Mouse (Mus musculus): ENCODE data around the gene H2afj.
"Not testable (repeated sequence)": the region's sequence is repeated elsewhere in the genome, so short reads cannot be mapped to it uniquely, and the experiment has no call there.

The H2afj gene

GRCm38 (mm10) chr6:136808014-136808417 lies at the start of gene H2afj:
Gene H2afj (plus strand): TSS chr6:136808244.
- DNase-seq (ENCODE audit: low spot score in 2 of 2), result peak; percentile 99

- no peak for DNase-seq (ENCODE audit: low spot score in 2 of 2)
Observed at GRCm38 (mm10) chr6:136763912-136764311, 44.1 kb upstream of the H2afj start.

- DNase-seq (ENCODE audit: low spot score in 2 of 2), result no peak
Observed at GRCm38 (mm10) chr6:136769143-136769542, 38.9 kb upstream of the H2afj start.

GRCm38 (mm10) chr6:136769859-136770258 lies 38.2 kb upstream of the H2afj start:
- DNase-seq (ENCODE audit: low spot score in 2 of 2), result no peak

GRCm38 (mm10) chr6:136776392-136776791 lies 31.7 kb upstream of the H2afj start:
- DNase-seq (ENCODE audit: low spot score in 2 of 2), result no peak

GRCm38 (mm10) chr6:136781377-136781986 lies 26.6 kb upstream of the H2afj start, which contains the start of gene Gucy2c:
Gene Gucy2c (minus strand): TSS chr6:136781765.
- no peak for DNase-seq (ENCODE audit: low spot score in 2 of 2)

- no peak for DNase-seq (ENCODE audit: low spot score in 2 of 2)
Observed at GRCm38 (mm10) chr6:136782146-136782545, 25.9 kb upstream of the H2afj start.

- peak in 1 of 2 experiments; percentile 20 for DNase-seq (ENCODE audit: low spot score in 2 of 2)
Observed at GRCm38 (mm10) chr6:136782761-136783160, 25.3 kb upstream of the H2afj start.

GRCm38 (mm10) chr6:136789391-136789971 lies 18.6 kb upstream of the H2afj start:
- no peak for DNase-seq (ENCODE audit: low spot score in 2 of 2)

- DNase-seq (ENCODE audit: low spot score in 2 of 2), result no peak
Observed at GRCm38 (mm10) chr6:136792884-136793758, 14.9 kb upstream of the H2afj start.

- DNase-seq (ENCODE audit: low spot score in 2 of 2), result no peak
Observed at GRCm38 (mm10) chr6:136793831-136794525, 14.1 kb upstream of the H2afj start.

GRCm38 (mm10) chr6:136795110-136795509 lies 12.9 kb upstream of the H2afj start:
- DNase-seq (ENCODE audit: low spot score in 2 of 2), result no peak

- no peak for DNase-seq (ENCODE audit: low spot score in 2 of 2)
Observed at GRCm38 (mm10) chr6:136795850-136796249, 12.2 kb upstream of the H2afj start.

- not testable (repeated sequence) for DNase-seq (ENCODE audit: low spot score in 2 of 2)
Observed at GRCm38 (mm10) chr6:136797874-136798693, 10.0 kb upstream of the H2afj start.

GRCm38 (mm10) chr6:136800710-136801109 lies 7.3 kb upstream of the H2afj start:
- no peak for DNase-seq (ENCODE audit: low spot score in 2 of 2)

GRCm38 (mm10) chr6:136801274-136801673 lies 6.8 kb upstream of the H2afj start:
- DNase-seq (ENCODE audit: low spot score in 2 of 2), result no peak

GRCm38 (mm10) chr6:136803093-136803738 lies 4.8 kb upstream of the H2afj start:
- DNase-seq (ENCODE audit: low spot score in 2 of 2), result no peak

GRCm38 (mm10) chr6:136803739-136804633 lies 4.1 kb upstream of the H2afj start, which contains the start of gene Hist4h4:
Gene Hist4h4 (minus strand): TSS chr6:136804415.
- peak; percentile 99 for DNase-seq (ENCODE audit: low spot score in 2 of 2)

GRCm38 (mm10) chr6:136804705-136805408 lies 3.2 kb upstream of the H2afj start:
- no peak for DNase-seq (ENCODE audit: low spot score in 2 of 2)
